Mouse (Mus musculus): ENCODE data around the gene Hoxc4. TPM values are rescaled to one million over a fixed set of nuclear protein-coding genes. Genes with fewer than 3 reads are reported as not detected.

Gene Hoxc4
- polyA plus RNA-seq, 1 experiment from 2014 or later = 63.8 TPM

- no peak overlapping the region for H3K27ac ChIP-seq (replicated peaks)
- peaks cover 27% of the 10 kb centered on the region for H3K27me3 ChIP-seq
- no peaks in the 10 kb centered on the region for H3K36me3 ChIP-seq
- no peak overlapping the region for H3K9ac ChIP-seq
- H3K4me3 ChIP-seq = no peak overlapping the region
- no peak for ATAC-seq (ENCODE audit: low FRiP score, low read depth)
- WGBS = 59% methylated on average over 4 of the region's 4 CpGs
- peaks cover 21% of the 10 kb centered on the region for H3K4me1 ChIP-seq (replicated peaks)
- no peaks in the 10 kb centered on the region for H3K9me3 ChIP-seq
- no peak overlapping the region for H3K4me2 ChIP-seq
Observed at GRCm38 (mm10) chr15:103082622-103083021, 63.9 kb downstream of the Hoxc4 start.

GRCm38 (mm10) chr15:103083598-103083997 lies 64.9 kb downstream of the Hoxc4 start:
- Histone ChIP-seq H3K9ac (no peak overlapping the region), H3K27me3 (peaks cover 31% of the 10 kb centered on the region), H3K36me3 (no peaks in the 10 kb centered on the region), H3K4me2 (no peak overlapping the region), H3K9me3 (no peaks in the 10 kb centered on the region), H3K27ac (replicated peaks) (no peak overlapping the region), H3K4me3 (no peak overlapping the region), H3K4me1 (replicated peaks) (peaks cover 25% of the 10 kb centered on the region)
- 94% methylated on average over 1 of the region's 1 CpGs for WGBS
- ATAC-seq (ENCODE audit: low FRiP score, low read depth) = no peak

GRCm38 (mm10) chr15:103084944-103085343 lies 66.2 kb downstream of the Hoxc4 start:
- Histone ChIP-seq H3K4me2 (no peak overlapping the region), H3K36me3 (no peaks in the 10 kb centered on the region), H3K27me3 (peaks cover 31% of the 10 kb centered on the region), H3K9me3 (no peaks in the 10 kb centered on the region), H3K9ac (no peak overlapping the region), H3K27ac (replicated peaks) (no peak overlapping the region), H3K4me1 (replicated peaks) (peaks cover 29% of the 10 kb centered on the region), H3K4me3 (no peak overlapping the region)
- WGBS = 67% methylated on average over 1 of the region's 1 CpGs
- no peak for ATAC-seq (ENCODE audit: low FRiP score, low read depth)

- peaks cover 31% of the 10 kb centered on the region for H3K27me3 ChIP-seq
- H3K4me1 ChIP-seq (replicated peaks) = peaks cover 36% of the 10 kb centered on the region
- H3K9me3 ChIP-seq = no peaks in the 10 kb centered on the region
- peak; percentile 55; the same call in 1 of the 2 replicates for ATAC-seq (ENCODE audit: low FRiP score, low read depth)
- H3K27ac ChIP-seq (replicated peaks) = peak overlapping the region; percentile 75
- H3K4me2 ChIP-seq = peak overlapping the region; percentile 66
- peak overlapping the region; percentile 35 for H3K9ac ChIP-seq
- no peaks in the 10 kb centered on the region for H3K36me3 ChIP-seq
- H3K4me3 ChIP-seq = peak overlapping the region; percentile 31
- WGBS = 2% methylated on average over 61 of the region's 61 CpGs
Observed at GRCm38 (mm10) chr15:103085831-103086671, 67.3 kb downstream of the Hoxc4 start.

MicroRNA genes within 50 kb of the gene (microRNA counts, 519-probe panel; counts per million panel counts)
- microRNA mmu-miR-615-3p = not detected
- not detected for microRNA mmu-miR-615-5p

Small RNA genes within 50 kb of the gene (microRNA-seq; reads per million reads assigned to microRNA genes)
- 3.9 reads per million, percentile 16 among the genes with 10 or more reads in this experiment for gene Mir196a-2
- 1,930 reads per million, percentile 83 among the genes with 10 or more reads in this experiment for gene Mir615

Other genes with a start within 250 kb of the Hoxc4 start
- not detected in 2 replicates for gene Hoxc13, start 97.8 kb upstream of the Hoxc4 start, polyA plus RNA-seq (2015; fragmentation: Nextera tagmentation; extraction: Ambion mirVana)
- gene Hoxc12, start 82.2 kb upstream of the Hoxc4 start, polyA plus RNA-seq (2015; fragmentation: Nextera tagmentation; extraction: Ambion mirVana) = not detected in 2 replicates
- gene Hoxc11, start 64.5 kb upstream of the Hoxc4 start, polyA plus RNA-seq (2015; fragmentation: Nextera tagmentation; extraction: Ambion mirVana) = not detected in 2 replicates
- not detected in 2 replicates for gene Hoxc10, start 52.1 kb upstream of the Hoxc4 start, polyA plus RNA-seq (2015; fragmentation: Nextera tagmentation; extraction: Ambion mirVana)
- gene Hoxc5, start 51.5 kb upstream of the Hoxc4 start, polyA plus RNA-seq (2015; fragmentation: Nextera tagmentation; extraction: Ambion mirVana) = 20.1 and 22.0 TPM in 2 replicates
- 0.30 TPM in 1 of 2 replicates, not detected in the other for gene Hoxc9, start 42.5 kb upstream of the Hoxc4 start, polyA plus RNA-seq (2015; fragmentation: Nextera tagmentation; extraction: Ambion mirVana)
- gene Hoxc8, start 28.3 kb upstream of the Hoxc4 start, polyA plus RNA-seq (2015; fragmentation: Nextera tagmentation; extraction: Ambion mirVana) = 2.3 and 16.6 TPM in 2 replicates
- 7.4 and 13.1 TPM in 2 replicates for gene Hoxc6, start 20.7 kb upstream of the Hoxc4 start, polyA plus RNA-seq (2015; fragmentation: Nextera tagmentation; extraction: Ambion mirVana)
- gene Smug1, start 148.2 kb downstream of the Hoxc4 start, polyA plus RNA-seq (2015; fragmentation: Nextera tagmentation; extraction: Ambion mirVana) = 26.9 and 31.1 TPM in 2 replicates
- gene Cbx5, start 220.9 kb downstream of the Hoxc4 start, polyA plus RNA-seq (2015; fragmentation: Nextera tagmentation; extraction: Ambion mirVana) = 127 and 137 TPM in 2 replicates
- 629 and 665 TPM in 2 replicates for gene Hnrnpa1, start 221.5 kb downstream of the Hoxc4 start, polyA plus RNA-seq (2015; fragmentation: Nextera tagmentation; extraction: Ambion mirVana)
- 0.58 and 0.89 TPM in 2 replicates for gene Nfe2, start 239.5 kb downstream of the Hoxc4 start, polyA plus RNA-seq (2015; fragmentation: Nextera tagmentation; extraction: Ambion mirVana)

Data from hindbrain, embryonic 15.5 days (tissue).